Mouse (Mus musculus): Measurements from ENCODE around the gene Metap1d. TPM values are rescaled to one million over a fixed set of nuclear protein-coding genes. Genes with fewer than 3 reads are reported as not detected.

Metap1d gene
- polyA plus RNA-seq, 1 experiment, result 5.7 TPM

GRCm38 (mm10) chr2:71499276-71500230 lies 46.5 kb downstream of the Metap1d start:
- no peaks in the 10 kb centered on the region for H3K36me3 ChIP-seq (ENCODE audit: control insufficient read depth, insufficient read depth, low read length)
- 77% methylated on average over 16 of the region's 16 CpGs for WGBS
- no peaks in the 10 kb centered on the region for H3K27me3 ChIP-seq (ENCODE audit: control insufficient read depth, insufficient read depth, low read length)
- no peak overlapping the region for H3K4me3 ChIP-seq (ENCODE audit: low read depth, low read length)
- no peaks in the 10 kb centered on the region for H3K4me1 ChIP-seq (ENCODE audit: control insufficient read depth, insufficient read depth, insufficient read length, low read length)
- TF ChIP-seq CTCF (IDR thresholded peaks at IDR 0.05; ENCODE audit: extremely low read depth, insufficient read length, insufficient replicate concordance, low read depth, low read length), result no peak
- no peak for TF ChIP-seq POLR2A (IDR thresholded peaks at IDR 0.05; ENCODE audit: low read depth, low read length)
- H3K27ac ChIP-seq (ENCODE audit: insufficient read depth, low read depth, low read length), result no peak overlapping the region

GRCm38 (mm10) chr2:71504852-71505251 lies 51.8 kb downstream of the Metap1d start:
- WGBS, result 70% methylated on average over 9 of the region's 9 CpGs
- no peak overlapping the region for H3K4me3 ChIP-seq (ENCODE audit: low read depth, low read length)
- no peaks in the 10 kb centered on the region for H3K36me3 ChIP-seq (ENCODE audit: control insufficient read depth, insufficient read depth, low read length)
- no peaks in the 10 kb centered on the region for H3K4me1 ChIP-seq (ENCODE audit: control insufficient read depth, insufficient read depth, insufficient read length, low read length)
- TF ChIP-seq CTCF (IDR thresholded peaks at IDR 0.05; ENCODE audit: extremely low read depth, insufficient read length, insufficient replicate concordance, low read depth, low read length) (no peak), POLR2A (IDR thresholded peaks at IDR 0.05; ENCODE audit: low read depth, low read length) (no peak)
- no peak overlapping the region for H3K27ac ChIP-seq (ENCODE audit: insufficient read depth, low read depth, low read length)
- no peaks in the 10 kb centered on the region for H3K27me3 ChIP-seq (ENCODE audit: control insufficient read depth, insufficient read depth, low read length)

- Histone ChIP-seq H3K4me3 (ENCODE audit: low read depth, low read length) (no peak overlapping the region), H3K36me3 (ENCODE audit: control insufficient read depth, insufficient read depth, low read length) (no peaks in the 10 kb centered on the region), H3K4me1 (ENCODE audit: control insufficient read depth, insufficient read depth, insufficient read length, low read length) (no peaks in the 10 kb centered on the region), H3K27ac (ENCODE audit: insufficient read depth, low read depth, low read length) (no peak overlapping the region), H3K27me3 (ENCODE audit: control insufficient read depth, insufficient read depth, low read length) (no peaks in the 10 kb centered on the region)
- no peak for TF ChIP-seq POLR2A (IDR thresholded peaks at IDR 0.05; ENCODE audit: low read depth, low read length)
- no peak for TF ChIP-seq CTCF (IDR thresholded peaks at IDR 0.05; ENCODE audit: extremely low read depth, insufficient read length, insufficient replicate concordance, low read depth, low read length)
- 88% methylated on average over 7 of the region's 7 CpGs for WGBS
Observed at GRCm38 (mm10) chr2:71511209-71511608, 58.1 kb downstream of the Metap1d start.

GRCm38 (mm10) chr2:71512326-71512725 lies 59.2 kb downstream of the Metap1d start:
- Histone ChIP-seq H3K27me3 (ENCODE audit: control insufficient read depth, insufficient read depth, low read length) (no peaks in the 10 kb centered on the region), H3K27ac (ENCODE audit: insufficient read depth, low read depth, low read length) (no peak overlapping the region), H3K36me3 (ENCODE audit: control insufficient read depth, insufficient read depth, low read length) (no peaks in the 10 kb centered on the region), H3K4me1 (ENCODE audit: control insufficient read depth, insufficient read depth, insufficient read length, low read length) (no peaks in the 10 kb centered on the region), H3K4me3 (ENCODE audit: low read depth, low read length) (no peak overlapping the region)
- no peak for TF ChIP-seq CTCF (IDR thresholded peaks at IDR 0.05; ENCODE audit: extremely low read depth, insufficient read length, insufficient replicate concordance, low read depth, low read length)
- TF ChIP-seq POLR2A (IDR thresholded peaks at IDR 0.05; ENCODE audit: low read depth, low read length), result no peak
- 87% methylated on average over 9 of the region's 9 CpGs for WGBS

- H3K4me1 ChIP-seq (ENCODE audit: control insufficient read depth, insufficient read depth, insufficient read length, low read length), result no peaks in the 10 kb centered on the region
- WGBS, result 89% methylated on average over 4 of the region's 4 CpGs
- H3K27ac ChIP-seq (ENCODE audit: insufficient read depth, low read depth, low read length), result no peak overlapping the region
- no peaks in the 10 kb centered on the region for H3K27me3 ChIP-seq (ENCODE audit: control insufficient read depth, insufficient read depth, low read length)
- H3K4me3 ChIP-seq (ENCODE audit: low read depth, low read length), result no peak overlapping the region
- no peaks in the 10 kb centered on the region for H3K36me3 ChIP-seq (ENCODE audit: control insufficient read depth, insufficient read depth, low read length)
- TF ChIP-seq POLR2A (IDR thresholded peaks at IDR 0.05; ENCODE audit: low read depth, low read length), result no peak
Observed at GRCm38 (mm10) chr2:71516995-71517394, 63.9 kb downstream of the Metap1d start.

- 87% methylated on average over 8 of the region's 8 CpGs for WGBS
Observed at GRCm38 (mm10) chr2:71517466-71518099, 64.5 kb downstream of the Metap1d start.

GRCm38 (mm10) chr2:71522871-71523270 lies 69.8 kb downstream of the Metap1d start:
- 76% methylated on average over 4 of the region's 4 CpGs for WGBS
- no peak overlapping the region for H3K4me3 ChIP-seq (ENCODE audit: low read depth, low read length)
- no peaks in the 10 kb centered on the region for H3K36me3 ChIP-seq (ENCODE audit: control insufficient read depth, insufficient read depth, low read length)
- H3K27ac ChIP-seq (ENCODE audit: insufficient read depth, low read depth, low read length), result no peak overlapping the region
- H3K4me1 ChIP-seq (ENCODE audit: control insufficient read depth, insufficient read depth, insufficient read length, low read length), result no peaks in the 10 kb centered on the region; the same call in 1 of the 2 replicates
- H3K27me3 ChIP-seq (ENCODE audit: control insufficient read depth, insufficient read depth, low read length), result peaks cover 30% of the 10 kb centered on the region
- TF ChIP-seq POLR2A (IDR thresholded peaks at IDR 0.05; ENCODE audit: low read depth, low read length) (no peak), CTCF (IDR thresholded peaks at IDR 0.05; ENCODE audit: extremely low read depth, insufficient read length, insufficient replicate concordance, low read depth, low read length) (no peak)

More at GRCm38 (mm10) chr2:71517466-71518099, 64.5 kb downstream of the Metap1d start:
- no peak overlapping the region for H3K27ac ChIP-seq (ENCODE audit: insufficient read depth, low read depth, low read length)
- TF ChIP-seq CTCF (IDR thresholded peaks at IDR 0.05; ENCODE audit: extremely low read depth, insufficient read length, insufficient replicate concordance, low read depth, low read length) (no peak), POLR2A (IDR thresholded peaks at IDR 0.05; ENCODE audit: low read depth, low read length) (no peak)
- H3K4me3 ChIP-seq (ENCODE audit: low read depth, low read length), result no peak overlapping the region
- H3K4me1 ChIP-seq (ENCODE audit: control insufficient read depth, insufficient read depth, insufficient read length, low read length), result no peaks in the 10 kb centered on the region
- H3K27me3 ChIP-seq (ENCODE audit: control insufficient read depth, insufficient read depth, low read length), result no peaks in the 10 kb centered on the region
- H3K36me3 ChIP-seq (ENCODE audit: control insufficient read depth, insufficient read depth, low read length), result no peaks in the 10 kb centered on the region
